Mouse (Mus musculus) hindbrain, postnatal 0 days (tissue): Measurements from ENCODE around the gene Cd36. TPM values are rescaled to one million over a fixed set of nuclear protein-coding genes. Genes with fewer than 3 reads are reported as not detected.
A peak's percentile ranks its signal among the peaks of the same experiment; 100 is the strongest.

Experiments used
- ATAC-seq: fragments of 200-750 bp; cut with Nextera tagmentation; 2 replicates; pipeline ENCODE4 v1.8.0; 2017; ENCODE audit warnings: mild to moderate bottlenecking, moderate TSS enrichment, moderate library complexity
- DNase-seq: peaks from one replicate; pipeline ENCODE4 v3.0.0-alpha.2; 2015; ENCODE audit warnings: low spot score
- H3K27ac ChIP-seq: fragments of 300-500 bp; sonication (generic); 2 replicates; pipeline ENCODE4 v1.5.1; 2014; ENCODE audit warnings: mild to moderate bottlenecking
- H3K27me3 ChIP-seq: fragments of 300-500 bp; sonication (generic); 2 replicates; pipeline ENCODE4 v1.6.1; 2014; ENCODE audit warnings: low read length, mixed read lengths; ENCODE audit not compliant: insufficient read depth
- H3K36me3 ChIP-seq: fragments of 300-500 bp; sonication (generic); 2 replicates; pipeline ENCODE4 v1.6.1; 2014; ENCODE audit warnings: low read length, mixed read lengths; ENCODE audit not compliant: insufficient read depth
- H3K4me1 ChIP-seq: fragments of 300-500 bp; sonication (generic); 2 replicates; pipeline ENCODE4 v1.6.1; 2014; ENCODE audit warnings: antibody characterized with exemption, low read length, mixed read lengths; ENCODE audit not compliant: insufficient read depth
- H3K4me2 ChIP-seq: fragments of 300-500 bp; sonication (generic); 2 replicates; pipeline ENCODE4 v1.6.1; 2014; ENCODE audit warnings: low read depth, mild to moderate bottlenecking, low read length, moderate library complexity, mixed read lengths
- H3K4me3 ChIP-seq: fragments of 300-500 bp; sonication (generic); 2 replicates; pipeline ENCODE4 v1.5.1; 2014; ENCODE audit warnings: low read length
- H3K9ac ChIP-seq: fragments of 300-500 bp; sonication (generic); replicated peaks from 2 replicates; pipeline ENCODE4 v1.6.1; 2014; ENCODE audit warnings: mild to moderate bottlenecking, low read length, moderate library complexity, mixed read lengths
- H3K9me3 ChIP-seq: fragments of 300-500 bp; sonication (generic); 2 replicates; pipeline ENCODE4 v1.6.1; 2016; ENCODE audit warnings: low read length, mixed read lengths
- CTCF ChIP-seq: IDR thresholded peaks from 2 replicates; pipeline ENCODE4 v1.5.1; 2016; ENCODE audit warnings: antibody characterized with exemption, control low read depth, low read depth
- WGBS: fragments of 180-500 bp; shearing (Covaris S2); extraction: QIAGEN DNeasy Blood & Tissue Kit; methylation state at CpG from one replicate; pipeline ENCODE4 v1.1.7; 2014; 5-methylcytosine and 5-hydroxymethylcytosine counted together
- polyA plus RNA-seq: library from polyadenylated mRNA; unstranded; fragments of >200 nt; fragmentation: Nextera tagmentation; extraction: Ambion mirVana; gene quantifications from 2 replicates; pipeline ENCODE4 v1.2.1, GENCODE M21; 2015
- total RNA-seq: library from RNA; depleted of rRNA; stranded (reverse); fragments of >200 nt; gene quantifications from 2 replicates; pipeline ENCODE4 v1.2.3, GENCODE M21; 2014

Cd36 gene
- total and polyA plus RNA-seq, 2 experiments from 2014 or later = 4.0 to 5.1 TPM

GRCm38 (mm10) chr5:17820239-17820999 is 68.2 kb downstream of the Cd36 start:
- TF ChIP-seq CTCF = no peak

GRCm38 (mm10) chr5:17816170-17816569 is 72.4 kb downstream of the Cd36 start:
- ATAC-seq (no peak), DNase-seq (peak; percentile 60)
- H3K4me2 ChIP-seq = no peak overlapping the region
- H3K4me3 ChIP-seq = no peak overlapping the region
- H3K27me3 ChIP-seq = no peaks in the 10 kb centered on the region
- no peaks in the 10 kb centered on the region for H3K36me3 ChIP-seq
- no peak overlapping the region for H3K9ac ChIP-seq
- no peak overlapping the region for H3K27ac ChIP-seq
- H3K4me1 ChIP-seq = no peaks in the 10 kb centered on the region
- H3K9me3 ChIP-seq = no peaks in the 10 kb centered on the region
- peak; percentile 70 for TF ChIP-seq CTCF
- WGBS = 4% methylated on average over 2 of the region's 2 CpGs

More at GRCm38 (mm10) chr5:17820239-17820999, 68.2 kb downstream of the Cd36 start:
- H3K27me3 ChIP-seq = no peaks in the 10 kb centered on the region
- no peaks in the 10 kb centered on the region for H3K9me3 ChIP-seq
- DNase-seq = no peak
- H3K4me3 ChIP-seq = no peak overlapping the region
- H3K36me3 ChIP-seq = no peaks in the 10 kb centered on the region
- H3K9ac ChIP-seq = no peak overlapping the region
- H3K4me2 ChIP-seq = no peak overlapping the region
- no peak overlapping the region for H3K27ac ChIP-seq
- no peaks in the 10 kb centered on the region for H3K4me1 ChIP-seq
- WGBS = 96% methylated on average over 2 of the region's 2 CpGs
- no peak for ATAC-seq

GRCm38 (mm10) chr5:17810336-17810735 is 78.3 kb downstream of the Cd36 start:
- H3K4me3 ChIP-seq = no peak overlapping the region
- DNase-seq (no peak), ATAC-seq (no peak)
- no peak overlapping the region for H3K4me2 ChIP-seq
- no peaks in the 10 kb centered on the region for H3K9me3 ChIP-seq
- no peaks in the 10 kb centered on the region for H3K27me3 ChIP-seq
- no peak overlapping the region for H3K27ac ChIP-seq
- no peaks in the 10 kb centered on the region for H3K36me3 ChIP-seq
- no peak overlapping the region for H3K9ac ChIP-seq
- 55% methylated on average over 1 of the region's 1 CpGs for WGBS
- no peak for TF ChIP-seq CTCF
- H3K4me1 ChIP-seq = no peaks in the 10 kb centered on the region

- Histone ChIP-seq H3K4me3 (no peak overlapping the region), H3K4me2 (no peak overlapping the region), H3K9me3 (no peaks in the 10 kb centered on the region), H3K27me3 (no peaks in the 10 kb centered on the region), H3K4me1 (no peaks in the 10 kb centered on the region), H3K36me3 (no peaks in the 10 kb centered on the region), H3K9ac (no peak overlapping the region), H3K27ac (no peak overlapping the region)
- no peak for TF ChIP-seq CTCF
- DNase-seq (no peak), ATAC-seq (no peak)
- WGBS = 95% methylated on average over 3 of the region's 3 CpGs
Observed at GRCm38 (mm10) chr5:17806774-17807377, 81.7 kb downstream of the Cd36 start.

- Histone ChIP-seq H3K9ac (no peak overlapping the region), H3K27ac (no peak overlapping the region), H3K9me3 (no peaks in the 10 kb centered on the region), H3K36me3 (no peaks in the 10 kb centered on the region), H3K27me3 (no peaks in the 10 kb centered on the region), H3K4me1 (no peaks in the 10 kb centered on the region), H3K4me3 (no peak overlapping the region), H3K4me2 (no peak overlapping the region)
- TF ChIP-seq CTCF = no peak
- WGBS = 90% methylated on average over 6 of the region's 6 CpGs
- peak; percentile 75 for DNase-seq
- ATAC-seq = no peak
Observed at GRCm38 (mm10) chr5:17776571-17776970, 112.0 kb downstream of the Cd36 start.

- no peak for TF ChIP-seq CTCF
- DNase-seq (no peak), ATAC-seq (no peak)
- no peaks in the 10 kb centered on the region for H3K27me3 ChIP-seq
- H3K36me3 ChIP-seq = no peaks in the 10 kb centered on the region
- no peak overlapping the region for H3K9ac ChIP-seq
- no peak overlapping the region for H3K4me3 ChIP-seq
- no peaks in the 10 kb centered on the region for H3K4me1 ChIP-seq
- H3K4me2 ChIP-seq = no peak overlapping the region
- 92% methylated on average over 2 of the region's 2 CpGs for WGBS
- no peak overlapping the region for H3K27ac ChIP-seq
- H3K9me3 ChIP-seq = no peaks in the 10 kb centered on the region
Observed at GRCm38 (mm10) chr5:17770328-17770727, 118.3 kb downstream of the Cd36 start.
